Mouse (Mus musculus): Measurements from ENCODE around the gene Tec. TPM values are rescaled to one million over a fixed set of nuclear protein-coding genes. Genes with fewer than 3 reads are reported as not detected.

The Tec gene
- polyA plus RNA-seq, 1 experiment, result 3.9 TPM

- DNase-seq (ENCODE audit: low read depth), result no peak
- TF ChIP-seq CTCF (IDR thresholded peaks at IDR 0.05; ENCODE audit: borderline replicate concordance, extremely low read depth, insufficient read depth, insufficient read length) (no peak), POLR2A (IDR thresholded peaks at IDR 0.05; ENCODE audit: borderline replicate concordance, extremely low read depth, insufficient read depth, insufficient read length, poor library complexity, severe bottlenecking) (no peak)
These were observed 158.3 kb downstream of the Tec start for GRCm38 (mm10) chr5:72709976-72710375.

GRCm38 (mm10) chr5:72709451-72709850 lies 158.8 kb downstream of the Tec start:
- DNase-seq (ENCODE audit: low read depth), result no peak
- TF ChIP-seq CTCF (IDR thresholded peaks at IDR 0.05; ENCODE audit: borderline replicate concordance, extremely low read depth, insufficient read depth, insufficient read length) (no peak), POLR2A (IDR thresholded peaks at IDR 0.05; ENCODE audit: borderline replicate concordance, extremely low read depth, insufficient read depth, insufficient read length, poor library complexity, severe bottlenecking) (no peak)

GRCm38 (mm10) chr5:72706722-72707121 lies 161.6 kb downstream of the Tec start:
- no peak for DNase-seq (ENCODE audit: low read depth)
- TF ChIP-seq POLR2A (IDR thresholded peaks at IDR 0.05; ENCODE audit: borderline replicate concordance, extremely low read depth, insufficient read depth, insufficient read length, poor library complexity, severe bottlenecking), result no peak
- TF ChIP-seq CTCF (IDR thresholded peaks at IDR 0.05; ENCODE audit: borderline replicate concordance, extremely low read depth, insufficient read depth, insufficient read length), result no peak

- DNase-seq (ENCODE audit: low read depth), result no peak
- TF ChIP-seq CTCF (IDR thresholded peaks at IDR 0.05; ENCODE audit: borderline replicate concordance, extremely low read depth, insufficient read depth, insufficient read length) (no peak), POLR2A (IDR thresholded peaks at IDR 0.05; ENCODE audit: borderline replicate concordance, extremely low read depth, insufficient read depth, insufficient read length, poor library complexity, severe bottlenecking) (no peak)
These were observed 162.2 kb downstream of the Tec start for GRCm38 (mm10) chr5:72706095-72706494.

Other genes starting within 250 kb of the Tec start
- not detected in 2 replicates for gene Cnga1, start 224.2 kb downstream of the Tec start, polyA plus RNA-seq (2012; rRNA removed)
- 0.52 and 0.54 TPM in 2 replicates for gene Nipal1, start 220.7 kb downstream of the Tec start, polyA plus RNA-seq (2012; rRNA removed)
- gene Txk, start 115.7 kb downstream of the Tec start, polyA plus RNA-seq (2012; rRNA removed), result 0.07 and 0.08 TPM in 2 replicates
- gene Slain2, start 45.8 kb upstream of the Tec start, polyA plus RNA-seq (2012; rRNA removed), result 22.7 and 31.0 TPM in 2 replicates
- gene Gm10135, start 106.2 kb upstream of the Tec start, polyA plus RNA-seq (2012; rRNA removed), result not detected in 2 replicates
- gene Slc10a4, start 138.4 kb upstream of the Tec start, polyA plus RNA-seq (2012; rRNA removed), result 20.7 and 23.6 TPM in 2 replicates